Mouse (Mus musculus): ENCODE measurements around the gene Tgfb1i1.

Tgfb1i1 gene

GRCm38 (mm10) chr7:128288923-128289544 lies 42.4 kb downstream of the Tgfb1i1 start:
- DNase-seq (ENCODE audit: low read depth): no peak

DNA sequence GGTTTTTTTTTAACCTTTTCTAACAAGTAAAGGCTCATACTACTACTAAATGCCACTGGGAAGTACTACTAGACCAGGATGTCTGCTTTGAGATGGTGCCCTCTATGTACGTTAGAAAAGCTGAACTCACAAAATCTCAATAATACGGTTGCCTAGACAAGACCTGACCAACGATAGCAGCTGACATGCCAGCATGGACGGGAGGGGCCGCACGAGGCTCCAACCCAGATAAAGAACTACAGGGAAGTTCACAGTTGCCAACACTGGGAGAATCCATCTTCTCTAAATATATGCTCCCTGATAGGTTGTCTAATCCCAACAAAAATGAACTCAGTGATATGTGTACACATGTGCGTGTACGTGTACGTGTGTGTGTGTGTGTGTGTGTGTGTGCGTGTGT lies 48.2 kb downstream of the Tgfb1i1 start:
- DNase-seq (ENCODE audit: low read depth): no peak

DNA sequence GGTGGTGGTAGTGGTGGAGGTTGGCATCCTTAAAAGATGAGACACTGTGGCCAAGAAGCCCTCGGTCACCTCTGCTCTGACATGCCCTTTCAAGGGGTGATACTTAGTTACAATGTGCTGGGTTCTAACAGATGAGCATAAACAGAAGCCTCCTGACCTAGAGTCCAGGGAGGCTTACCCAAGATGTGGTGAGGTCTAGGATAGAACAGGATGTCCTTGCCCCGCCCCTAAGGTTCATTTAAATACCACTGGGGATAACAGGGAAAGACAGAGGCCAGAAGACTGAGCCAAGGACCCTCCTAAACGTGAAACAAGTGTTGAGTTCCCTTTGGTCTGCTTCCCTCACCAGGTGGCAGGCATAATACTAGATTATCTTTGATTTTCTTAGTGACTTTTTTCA lies 49.9 kb downstream of the Tgfb1i1 start:
- DNase-seq (ENCODE audit: low read depth): no peak

GRCm38 (mm10) chr7:128297291-128297616 lies 50.6 kb downstream of the Tgfb1i1 start:
- no peak for DNase-seq (ENCODE audit: low read depth)

DNA sequence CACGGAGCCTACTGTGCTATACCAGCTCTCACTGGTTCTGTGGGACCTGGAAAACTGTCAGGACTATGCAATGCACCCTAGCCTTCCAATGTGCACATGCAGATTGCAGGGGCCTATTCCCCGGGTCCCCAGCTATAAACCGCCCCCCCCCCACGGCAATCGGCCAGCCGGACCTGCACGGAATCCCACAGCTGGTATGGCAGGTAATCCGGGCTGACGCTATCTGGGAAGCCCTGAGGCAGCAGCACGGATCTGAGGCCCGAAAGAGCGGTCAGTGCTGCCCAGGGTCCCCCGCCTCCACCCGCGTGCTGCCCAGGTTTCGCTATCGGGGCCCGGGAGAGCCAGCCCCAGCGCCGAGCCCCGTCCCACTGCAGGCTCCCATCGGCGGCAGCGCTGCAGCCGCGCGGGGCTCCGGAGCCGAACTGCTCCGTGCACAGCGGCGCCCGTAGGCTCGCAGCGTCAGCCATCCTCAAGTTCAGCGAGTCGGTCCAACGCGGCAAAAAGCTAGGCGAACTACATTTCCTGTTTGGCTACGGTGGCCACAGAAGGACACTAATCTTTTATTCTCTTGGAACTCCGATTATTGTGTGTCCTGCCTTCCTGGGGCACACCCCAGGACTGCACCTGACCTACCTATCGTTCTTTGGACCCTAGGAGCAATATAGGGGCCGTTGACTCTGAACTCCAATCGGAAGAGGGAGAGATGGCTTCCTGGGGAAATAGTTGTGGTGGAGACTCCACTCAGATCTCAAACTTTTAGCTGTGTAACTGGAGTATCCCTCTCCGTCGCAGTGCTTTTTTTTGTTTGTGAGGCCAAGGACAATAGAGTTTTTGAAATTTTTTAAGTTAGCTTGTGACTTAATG lies 51.2 kb downstream of the Tgfb1i1 start, which contains the start of gene BC017158:
BC017158 (minus strand) TSS at position 554 of the 864 bp plus-strand sequence.
- no peak for DNase-seq (ENCODE audit: low read depth)

DNA sequence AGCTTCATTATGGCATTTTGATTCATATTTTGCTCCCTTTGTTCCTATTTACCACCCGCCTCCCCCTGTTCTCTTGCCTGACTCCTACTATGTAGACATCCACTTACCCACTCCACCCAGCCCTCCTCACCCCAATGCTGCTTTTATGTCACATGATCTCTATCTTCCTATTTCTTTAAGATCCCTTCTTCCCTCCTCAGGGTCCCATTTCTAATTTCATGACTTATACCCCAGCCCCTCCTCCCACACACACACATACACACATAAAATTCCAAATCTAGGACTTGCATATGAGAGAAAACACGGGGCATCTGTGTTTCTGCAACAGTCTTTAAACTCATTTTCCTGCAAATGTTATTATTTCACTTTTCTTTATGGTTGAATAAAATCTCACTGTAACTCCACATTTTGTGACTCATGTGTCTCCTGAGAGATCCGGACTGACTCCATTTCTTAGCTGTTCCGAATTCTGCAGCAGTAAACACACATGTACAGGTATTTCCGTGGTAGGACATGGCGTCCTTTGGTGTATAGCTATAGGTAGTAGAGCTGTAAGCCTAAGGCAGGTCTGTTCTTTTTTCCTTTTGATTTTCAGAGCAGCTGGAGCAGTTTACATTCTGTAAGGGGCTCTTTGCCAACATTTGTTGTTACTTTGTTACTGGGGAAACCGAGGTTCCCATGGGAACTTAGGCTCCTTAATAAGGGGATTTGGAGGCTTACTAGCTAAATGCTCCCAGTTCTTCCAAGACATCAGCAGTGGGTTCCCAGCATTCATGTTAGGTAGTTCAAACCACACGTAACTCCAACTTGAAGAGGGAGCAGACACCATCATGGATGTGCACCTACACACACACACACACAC lies 52.1 kb downstream of the Tgfb1i1 start:
- no peak for DNase-seq (ENCODE audit: low read depth)

GRCm38 (mm10) chr7:128300952-128301351 lies 54.3 kb downstream of the Tgfb1i1 start:
- no peak for DNase-seq (ENCODE audit: low read depth)

DNA sequence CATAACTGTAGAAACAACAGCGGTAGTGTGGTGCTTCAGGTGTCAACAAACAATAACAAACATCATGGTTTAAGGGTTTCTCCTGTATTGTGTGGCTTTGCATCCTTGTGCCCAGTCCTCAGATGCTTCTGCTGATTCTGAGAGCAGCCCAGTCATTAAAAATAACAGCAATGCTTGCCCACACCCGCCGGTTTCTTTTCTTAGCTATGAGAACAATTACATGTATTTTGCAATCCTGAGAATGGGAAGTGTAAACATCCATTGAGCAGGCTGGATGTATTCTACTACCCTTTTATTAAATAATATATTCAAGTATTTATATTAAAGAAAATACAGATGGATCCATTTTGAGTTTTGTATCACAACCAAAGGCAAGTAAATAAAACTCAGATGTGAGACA lies 55.5 kb downstream of the Tgfb1i1 start:
- no peak for DNase-seq (ENCODE audit: low read depth)

- DNase-seq (ENCODE audit: low read depth): no peak
Observed at GRCm38 (mm10) chr7:128304198-128304597, 57.6 kb downstream of the Tgfb1i1 start.

- DNase-seq (ENCODE audit: low read depth): no peak
Observed at GRCm38 (mm10) chr7:128304907-128305306, 58.3 kb downstream of the Tgfb1i1 start.
